Mouse (Mus musculus) kidney, adult 2 months (tissue): ENCODE data around the gene 6430550D23Rik.

Experiments
- CTCF ChIP-seq: fragments of 200-500 bp; conservative IDR thresholded peaks from 2 replicates; pipeline ENCODE4 v1.5.1; 2011; ENCODE audit warnings: low read depth, mild to moderate bottlenecking, control low read depth, low read length, moderate library complexity, mixed read lengths; ENCODE audit not compliant: insufficient read depth, insufficient read length
- POLR2A ChIP-seq: fragments of 200-500 bp; IDR thresholded peaks from one replicate; pipeline ENCODE4 v1.6.1; 2011; ENCODE audit warnings: low read depth, low read length, control low read depth

- TF ChIP-seq POLR2A (no peak), CTCF (no peak)
Measured at GRCm38 (mm10) chr2:156047929-156048328, 40.2 kb upstream of the 6430550D23Rik start.
